Mouse (Mus musculus) liver, embryonic 16.5 days (tissue): Measurements from ENCODE around the gene Cacnb4. TPM values are rescaled to one million over a fixed set of nuclear protein-coding genes. Genes with fewer than 3 reads are reported as not detected.

Experiments used
- ATAC-seq: fragments of 200-750 bp; cut with Nextera tagmentation; 2 replicates; pipeline ENCODE4 v1.8.0; 2017; ENCODE audit warnings: low read depth, mild to moderate bottlenecking, moderate number of reproducible peaks, moderate library complexity
- H3K27ac ChIP-seq: fragments of 300-500 bp; sonication (generic); 2 replicates; pipeline ENCODE4 v1.5.1; 2014; ENCODE audit warnings: mild to moderate bottlenecking, low read length
- H3K27me3 ChIP-seq: fragments of 300-500 bp; sonication (generic); 2 replicates; pipeline ENCODE4 v1.6.1; 2014; ENCODE audit warnings: low read depth, low read length, mixed read lengths; ENCODE audit not compliant: control insufficient read depth, insufficient read depth
- H3K36me3 ChIP-seq: fragments of 300-500 bp; sonication (generic); 2 replicates; pipeline ENCODE4 v1.6.1; 2014; ENCODE audit warnings: mild to moderate bottlenecking; ENCODE audit not compliant: control insufficient read depth, insufficient read depth
- H3K4me1 ChIP-seq: fragments of 300-500 bp; sonication (generic); 2 replicates; pipeline ENCODE4 v1.6.1; 2014; ENCODE audit warnings: low read depth, low read length, mixed read lengths; ENCODE audit not compliant: control insufficient read depth
- H3K4me2 ChIP-seq: fragments of 300-500 bp; sonication (generic); 2 replicates; pipeline ENCODE4 v1.6.1; 2014; ENCODE audit warnings: low read depth, low read length, mixed read lengths
- H3K4me3 ChIP-seq: fragments of 300-500 bp; sonication (generic); 2 replicates; pipeline ENCODE4 v1.5.1; 2014; ENCODE audit warnings: low read depth, mild to moderate bottlenecking, low read length
- H3K9ac ChIP-seq: fragments of 300-500 bp; sonication (generic); 2 replicates; pipeline ENCODE4 v1.6.1; 2014; ENCODE audit warnings: low read depth, low read length
- H3K9me3 ChIP-seq: fragments of 300-500 bp; sonication (generic); replicated peaks from 2 replicates; pipeline ENCODE4 v1.6.1; 2016; ENCODE audit warnings: low read length; ENCODE audit not compliant: control insufficient read depth
- WGBS: fragments of 180-500 bp; shearing (Covaris S2); extraction: QIAGEN DNeasy Blood & Tissue Kit; methylation state at CpG from one replicate; pipeline ENCODE4 v1.1.7; 2014; ENCODE audit not compliant: insufficient replicate concordance; 5-methylcytosine and 5-hydroxymethylcytosine counted together
- polyA plus RNA-seq: library from polyadenylated mRNA; unstranded; fragments of >200 nt; fragmentation: Nextera tagmentation; extraction: Ambion mirVana; gene quantifications from 2 replicates; pipeline ENCODE4 v1.2.1, GENCODE M21; 2015

Cacnb4 gene
- polyA plus RNA-seq, 1 experiment from 2014 or later, result 0.12 TPM

DNA sequence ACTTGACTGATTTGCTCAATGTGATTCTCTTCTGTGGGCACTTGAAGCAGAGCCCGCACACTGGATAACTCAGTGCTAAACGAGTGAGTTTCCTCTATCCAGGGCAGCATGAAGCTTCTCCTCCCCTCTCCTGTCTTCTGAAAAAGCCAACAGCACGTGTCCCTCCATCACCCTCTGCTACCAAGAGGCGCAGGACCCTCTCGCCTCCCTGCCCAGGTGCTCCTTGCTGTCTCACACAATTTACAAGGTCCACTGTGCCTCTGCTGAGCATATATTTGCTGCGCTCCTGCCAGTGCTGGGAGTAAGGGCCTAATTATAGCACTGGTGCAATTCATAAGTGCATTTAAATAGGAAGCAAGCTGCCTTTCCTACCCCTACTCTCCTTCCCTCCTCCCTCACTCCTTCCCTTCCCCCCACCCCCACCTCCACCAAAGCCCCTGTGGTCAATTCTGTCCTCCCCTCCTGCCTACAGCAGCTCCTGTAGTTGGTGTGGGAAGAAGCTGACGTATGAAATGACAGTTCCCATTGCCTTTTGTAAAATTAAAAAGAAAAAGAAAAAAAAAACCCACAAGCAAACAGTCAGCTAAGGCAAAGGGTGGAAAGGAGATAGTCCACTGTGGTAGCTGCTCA lies 86.2 kb downstream of the Cacnb4 start:
- Histone ChIP-seq H3K36me3 (no peaks in the 10 kb centered on the region), H3K4me3 (no peak overlapping the region), H3K4me2 (no peak overlapping the region), H3K4me1 (peaks cover 26% of the 10 kb centered on the region), H3K9ac (no peak overlapping the region), H3K27me3 (no peaks in the 10 kb centered on the region), H3K9me3 (no peaks in the 10 kb centered on the region), H3K27ac (no peak overlapping the region)
- 56% methylated on average over 7 of the region's 7 CpGs for WGBS
- ATAC-seq, result no peak

DNA sequence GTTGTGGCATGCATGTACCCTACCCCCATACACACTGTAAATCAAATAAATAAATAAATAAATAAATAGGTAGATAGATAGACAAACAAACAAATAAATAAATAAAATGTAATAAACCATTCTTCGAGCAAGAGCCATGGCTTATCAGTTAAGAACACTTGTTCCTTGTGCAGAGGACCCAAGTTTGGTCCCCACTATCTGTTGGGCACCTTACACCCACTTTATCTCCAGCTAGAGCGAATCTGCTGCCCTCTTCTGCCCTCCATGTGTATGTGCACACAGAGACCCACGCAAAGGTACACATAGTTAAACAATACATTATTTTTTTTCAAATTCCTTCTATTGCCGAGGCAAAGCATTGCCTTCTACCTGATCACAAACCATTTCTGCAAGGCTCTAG lies 87.1 kb downstream of the Cacnb4 start:
- Histone ChIP-seq H3K4me2 (no peak overlapping the region), H3K4me1 (peaks cover 29% of the 10 kb centered on the region), H3K9ac (no peak overlapping the region), H3K27ac (no peak overlapping the region), H3K4me3 (no peak overlapping the region), H3K9me3 (no peaks in the 10 kb centered on the region), H3K27me3 (no peaks in the 10 kb centered on the region), H3K36me3 (no peaks in the 10 kb centered on the region)
- WGBS, result 41% methylated on average over 4 of the region's 4 CpGs
- 0 out of 2 replicates have a peak, but pooled peaks have one; percentile 37 for ATAC-seq

DNA sequence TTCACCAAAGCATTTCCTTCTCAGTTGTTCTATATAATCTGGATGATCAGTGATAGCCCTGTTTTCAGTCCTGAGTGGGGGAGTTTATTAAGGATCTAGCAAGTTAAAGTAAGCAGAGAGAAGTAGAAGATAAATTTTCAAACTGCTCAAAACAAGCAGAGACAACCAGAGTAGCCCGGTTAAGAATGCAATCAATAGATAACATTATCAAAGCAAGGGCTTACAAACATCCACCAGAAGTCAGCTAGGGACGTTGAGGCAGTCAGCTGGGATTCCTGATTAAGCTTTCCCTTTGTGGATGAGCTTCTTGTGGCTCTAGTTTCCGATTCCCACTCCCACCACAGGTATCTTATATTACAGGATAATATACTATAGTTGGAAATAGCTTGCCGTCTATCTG lies 91.2 kb downstream of the Cacnb4 start:
- ATAC-seq, result peak; percentile 61
- H3K4me3 ChIP-seq, result no peak overlapping the region
- WGBS, result 27% methylated on average over 4 of the region's 4 CpGs
- no peak overlapping the region for H3K27ac ChIP-seq
- H3K9ac ChIP-seq, result no peak overlapping the region
- H3K9me3 ChIP-seq, result no peaks in the 10 kb centered on the region
- no peak overlapping the region for H3K4me2 ChIP-seq
- no peaks in the 10 kb centered on the region for H3K36me3 ChIP-seq
- no peaks in the 10 kb centered on the region for H3K27me3 ChIP-seq
- H3K4me1 ChIP-seq, result peaks cover 20% of the 10 kb centered on the region

DNA sequence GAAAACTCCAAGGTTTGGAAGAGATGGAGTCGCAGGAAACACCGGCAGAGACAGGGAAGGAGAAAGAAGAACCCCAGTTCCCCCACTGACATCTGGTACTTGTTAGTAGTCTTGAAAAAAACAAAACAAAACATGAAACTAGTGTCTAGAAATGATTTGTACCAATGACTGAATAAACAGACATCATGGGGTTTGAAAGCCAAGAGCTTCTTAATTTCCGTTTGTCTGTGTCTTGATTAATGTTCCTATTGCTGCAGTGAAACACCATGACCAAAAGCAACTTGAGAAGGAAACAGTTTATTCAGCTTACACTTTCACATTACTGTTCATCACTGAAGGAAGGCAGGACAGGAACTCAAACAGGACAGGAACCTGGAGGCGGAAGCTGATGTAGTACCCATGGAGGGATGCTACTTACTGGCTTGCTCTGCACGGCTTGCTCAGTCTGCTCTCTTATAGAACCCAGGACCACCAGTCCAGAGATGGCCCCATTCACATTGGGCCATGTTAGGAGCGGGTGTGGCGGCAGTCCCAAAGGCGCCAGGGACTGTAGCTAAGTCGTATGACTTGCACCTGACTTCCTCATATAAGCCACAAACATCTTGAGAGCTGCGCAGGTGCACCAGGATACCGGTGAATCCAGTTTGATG lies 95.4 kb downstream of the Cacnb4 start:
- Histone ChIP-seq H3K27ac (no peak overlapping the region), H3K4me2 (no peak overlapping the region), H3K36me3 (no peaks in the 10 kb centered on the region), H3K9ac (no peak overlapping the region), H3K9me3 (no peaks in the 10 kb centered on the region), H3K4me3 (no peak overlapping the region), H3K27me3 (no peaks in the 10 kb centered on the region), H3K4me1 (peaks cover 4% of the 10 kb centered on the region)
- ATAC-seq, result no peak
- WGBS, result 69% methylated on average over 11 of the region's 11 CpGs

DNA sequence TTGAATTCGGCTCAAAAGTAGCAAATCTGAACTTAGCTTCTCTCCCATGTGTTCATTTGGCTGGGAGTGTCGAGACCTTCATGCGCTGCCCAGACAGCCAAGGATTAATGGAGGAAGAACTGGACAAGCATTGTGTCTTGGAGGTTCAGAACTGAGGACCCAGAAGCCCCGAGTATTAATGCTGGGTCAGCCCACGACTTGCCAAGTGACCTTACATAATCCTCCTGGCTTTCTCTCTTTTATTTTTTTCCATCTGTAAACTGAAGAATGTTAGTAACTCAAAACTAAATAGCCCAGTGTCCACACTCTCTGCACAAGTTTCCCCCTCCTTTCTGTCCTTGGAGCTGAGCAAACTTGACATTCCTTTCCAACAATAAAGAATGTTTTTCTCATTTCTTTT lies 95.9 kb downstream of the Cacnb4 start:
- Histone ChIP-seq H3K27me3 (no peaks in the 10 kb centered on the region), H3K27ac (no peak overlapping the region), H3K9me3 (no peaks in the 10 kb centered on the region), H3K4me2 (no peak overlapping the region), H3K36me3 (no peaks in the 10 kb centered on the region), H3K4me1 (peaks cover 4% of the 10 kb centered on the region), H3K4me3 (no peak overlapping the region), H3K9ac (no peak overlapping the region)
- WGBS, result 51% methylated on average over 5 of the region's 5 CpGs
- ATAC-seq, result no peak

DNA sequence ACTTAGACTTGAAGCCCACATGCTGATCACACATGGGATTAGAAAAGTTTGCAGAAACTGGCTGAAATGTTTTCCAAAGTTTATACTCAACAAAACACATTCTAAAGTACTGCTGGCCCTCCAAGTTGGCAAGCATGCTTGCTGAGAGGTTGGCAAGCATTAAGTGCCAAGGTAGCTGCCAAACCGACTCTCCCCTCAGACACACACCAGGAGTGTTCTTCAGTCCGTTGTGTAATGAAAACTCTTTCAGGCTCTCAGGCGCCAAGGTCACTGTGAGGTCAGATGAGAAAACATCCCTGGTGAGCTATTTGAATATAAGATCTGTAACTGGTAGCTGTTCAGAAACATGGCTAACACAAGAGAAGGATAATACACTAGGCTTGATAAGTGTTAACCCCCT lies 97.8 kb downstream of the Cacnb4 start:
- no peak overlapping the region for H3K4me3 ChIP-seq
- ATAC-seq, result no peak
- H3K9me3 ChIP-seq, result no peaks in the 10 kb centered on the region
- no peaks in the 10 kb centered on the region for H3K27me3 ChIP-seq
- 55% methylated on average over 3 of the region's 3 CpGs for WGBS
- no peak overlapping the region for H3K27ac ChIP-seq
- no peaks in the 10 kb centered on the region for H3K4me1 ChIP-seq
- H3K4me2 ChIP-seq, result no peak overlapping the region
- no peaks in the 10 kb centered on the region for H3K36me3 ChIP-seq
- no peak overlapping the region for H3K9ac ChIP-seq

DNA sequence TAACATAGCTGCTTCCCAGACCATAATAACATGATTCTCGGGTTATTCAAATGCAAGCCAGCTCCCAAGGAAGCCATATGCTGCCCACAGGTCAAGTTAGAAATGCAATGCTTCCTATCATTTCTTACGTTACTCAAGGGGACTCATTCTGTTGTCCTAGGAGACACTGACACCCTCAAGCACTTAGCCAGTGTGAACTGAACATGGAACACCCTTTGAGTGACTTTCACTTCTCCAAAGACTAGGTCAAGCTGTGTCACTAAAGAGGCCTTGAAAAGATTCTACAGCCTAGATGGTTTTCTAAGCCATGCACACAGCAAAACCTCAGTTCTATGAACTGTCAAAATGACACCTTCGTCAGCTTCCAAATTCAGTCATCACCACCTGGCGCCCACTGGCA lies 98.9 kb downstream of the Cacnb4 start:
- no peak overlapping the region for H3K4me3 ChIP-seq
- no peaks in the 10 kb centered on the region for H3K36me3 ChIP-seq
- no peak overlapping the region for H3K9ac ChIP-seq
- H3K4me1 ChIP-seq, result no peaks in the 10 kb centered on the region
- 61% methylated on average over 4 of the region's 4 CpGs for WGBS
- no peak overlapping the region for H3K4me2 ChIP-seq
- no peak for ATAC-seq
- no peak overlapping the region for H3K27ac ChIP-seq
- H3K9me3 ChIP-seq, result no peaks in the 10 kb centered on the region
- H3K27me3 ChIP-seq, result no peaks in the 10 kb centered on the region

DNA sequence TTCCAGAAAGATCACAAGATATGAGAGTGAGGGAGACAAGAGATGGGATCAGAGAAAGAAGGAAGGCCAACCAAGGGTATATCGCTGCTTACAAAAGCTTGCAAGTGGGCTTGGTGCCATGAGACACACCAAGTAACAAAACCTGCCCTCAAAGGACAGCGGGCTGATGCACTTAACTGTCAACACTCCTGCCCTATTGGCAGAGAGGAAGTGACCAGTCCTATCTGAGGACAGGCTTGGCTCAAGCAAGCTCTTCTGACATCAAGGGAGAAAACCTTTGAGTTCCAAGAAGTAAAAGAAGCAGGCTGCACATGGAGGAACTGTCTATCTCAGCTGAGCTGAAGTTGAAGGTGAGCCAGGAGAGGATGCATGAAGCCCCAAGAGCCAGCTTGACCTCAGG lies 100.1 kb downstream of the Cacnb4 start:
- Histone ChIP-seq H3K4me3 (no peak overlapping the region), H3K4me2 (no peak overlapping the region), H3K27ac (no peak overlapping the region), H3K9ac (no peak overlapping the region), H3K36me3 (no peaks in the 10 kb centered on the region), H3K9me3 (no peaks in the 10 kb centered on the region), H3K27me3 (no peaks in the 10 kb centered on the region), H3K4me1 (peaks cover 1% of the 10 kb centered on the region; the same call in 1 of the 2 replicates)
- WGBS, result 80% methylated on average over 2 of the region's 2 CpGs
- no peak for ATAC-seq

DNA sequence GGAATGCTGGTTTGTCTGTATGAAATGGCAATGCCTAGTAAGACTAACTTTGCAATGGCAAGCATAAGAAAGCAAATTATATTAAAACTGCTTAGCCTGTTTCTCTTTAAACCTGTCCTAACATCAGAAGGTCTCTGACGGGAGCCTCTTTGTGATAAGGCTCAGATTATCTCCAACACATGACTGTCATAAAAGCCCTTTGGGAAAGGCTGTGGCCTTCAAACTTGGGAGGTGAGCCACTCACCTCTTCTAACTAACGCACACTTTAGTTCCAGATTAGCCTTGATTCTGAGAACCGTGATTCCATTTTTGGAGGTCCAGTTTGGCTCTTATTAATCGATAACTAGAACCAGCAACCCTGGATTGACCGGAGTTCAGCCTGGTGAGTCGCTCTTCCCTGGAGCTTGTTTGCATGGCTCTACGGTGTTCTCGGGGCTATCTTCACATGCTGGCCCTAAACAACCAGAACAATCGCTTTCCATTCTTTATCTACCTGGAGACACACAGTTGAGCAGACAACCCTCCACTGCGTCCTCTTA lies 100.9 kb downstream of the Cacnb4 start:
- no peak overlapping the region for H3K27ac ChIP-seq
- H3K36me3 ChIP-seq, result no peaks in the 10 kb centered on the region
- peaks cover 9% of the 10 kb centered on the region for H3K4me1 ChIP-seq
- no peak overlapping the region for H3K4me3 ChIP-seq
- WGBS, result 55% methylated on average over 10 of the region's 10 CpGs
- H3K4me2 ChIP-seq, result no peak overlapping the region
- no peaks in the 10 kb centered on the region for H3K9me3 ChIP-seq
- no peak for ATAC-seq
- no peaks in the 10 kb centered on the region for H3K27me3 ChIP-seq
- H3K9ac ChIP-seq, result no peak overlapping the region
